Mouse (Mus musculus) hindbrain, embryonic 13.5 days (tissue): Measurements from ENCODE around the gene Bcas3. TPM values are rescaled to one million over a fixed set of nuclear protein-coding genes. Genes with fewer than 3 reads are reported as not detected.
"Not testable (repeated sequence)": the region's sequence is repeated elsewhere in the genome, so short reads cannot be mapped to it uniquely, and the experiment has no call there.

ENCODE experiments used
- ATAC-seq: fragments of 200-750 bp; cut with Nextera tagmentation; 2 replicates; pipeline ENCODE4 v1.8.0; 2017; ENCODE audit warnings: moderate TSS enrichment; ENCODE audit not compliant: low FRiP score
- H3K27ac ChIP-seq: fragments of 300-500 bp; sonication (generic); 2 replicates; pipeline ENCODE4 v1.5.1; 2015; ENCODE audit warnings: inconsistent platforms, mild to moderate bottlenecking, moderate library complexity
- H3K27me3 ChIP-seq: fragments of 300-500 bp; sonication (generic); 2 replicates; pipeline ENCODE4 v1.6.1; 2015; ENCODE audit warnings: mild to moderate bottlenecking, inconsistent platforms
- H3K36me3 ChIP-seq: fragments of 300-500 bp; sonication (generic); 2 replicates; pipeline ENCODE4 v1.6.1; 2015; ENCODE audit warnings: mild to moderate bottlenecking, inconsistent platforms
- H3K4me1 ChIP-seq: fragments of 300-500 bp; sonication (generic); replicated peaks from 2 replicates; pipeline ENCODE4 v1.6.1; 2015; ENCODE audit warnings: inconsistent platforms
- H3K4me2 ChIP-seq: fragments of 300-500 bp; sonication (generic); 2 replicates; pipeline ENCODE4 v1.6.1; 2015; ENCODE audit warnings: inconsistent platforms, mild to moderate bottlenecking, moderate library complexity
- H3K4me3 ChIP-seq: fragments of 300-500 bp; sonication (generic); 2 replicates; pipeline ENCODE4 v1.5.1; 2015; ENCODE audit warnings: mild to moderate bottlenecking, inconsistent platforms
- H3K9ac ChIP-seq: fragments of 300-500 bp; sonication (generic); 2 replicates; pipeline ENCODE4 v1.6.1; 2015; ENCODE audit warnings: mild to moderate bottlenecking, inconsistent platforms
- H3K9me3 ChIP-seq: fragments of 300-500 bp; sonication (generic); 2 replicates; pipeline ENCODE4 v1.6.1; 2016; ENCODE audit warnings: inconsistent platforms
- WGBS: fragments of 180-500 bp; shearing (Covaris S2); methylation state at CpG from one replicate; pipeline ENCODE4 v1.1.7; 2015; 5-methylcytosine and 5-hydroxymethylcytosine counted together
- polyA plus RNA-seq: library from polyadenylated mRNA; unstranded; fragments of >200 nt; fragmentation: Nextera tagmentation; extraction: Ambion mirVana; gene quantifications from 2 replicates; pipeline ENCODE4 v1.2.1, GENCODE M21; 2015

Bcas3 gene
- polyA plus RNA-seq, 1 experiment from 2014 or later: 34.0 TPM

DNA sequence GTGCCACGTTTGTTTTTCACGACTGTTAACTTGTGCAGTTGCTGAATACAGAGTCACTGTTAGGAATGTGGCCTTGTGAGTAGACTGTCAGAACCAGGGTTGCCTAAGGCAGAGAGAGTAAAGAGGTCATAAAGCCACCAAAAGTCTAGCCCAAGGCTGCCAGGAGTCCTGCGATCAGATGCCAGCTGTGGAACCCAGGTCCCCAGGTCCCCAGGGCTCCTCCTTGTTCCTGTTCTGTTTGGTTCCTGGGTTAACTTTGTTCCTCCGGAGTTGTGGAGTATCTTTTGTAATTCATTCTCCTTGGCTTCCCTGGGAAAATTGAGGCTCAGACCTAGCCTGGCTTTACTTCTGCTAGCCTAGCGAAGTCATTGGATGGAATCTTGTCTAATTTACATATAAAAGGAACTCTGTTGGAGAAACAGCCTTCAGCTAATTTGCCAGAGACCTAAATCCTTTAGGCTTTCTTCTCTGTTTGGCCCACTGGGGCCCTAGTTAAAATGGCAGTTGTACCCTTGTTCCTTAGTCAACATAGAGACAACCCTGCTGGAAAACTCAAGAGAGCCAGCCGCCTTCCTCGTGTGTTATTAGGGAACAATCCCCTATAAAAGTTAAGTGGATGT, 361.5 kb downstream of the Bcas3 start:
- no peak overlapping the region; the same call in 1 of the 2 replicates for H3K4me2 ChIP-seq
- H3K4me1 ChIP-seq: peaks cover 29% of the 10 kb centered on the region
- no peak for ATAC-seq
- peaks cover 22% of the 10 kb centered on the region for H3K27me3 ChIP-seq
- peak overlapping the region; percentile 55; the same call in 1 of the 2 replicates for H3K27ac ChIP-seq
- H3K4me3 ChIP-seq: no peak overlapping the region
- no peak overlapping the region for H3K9ac ChIP-seq
- H3K36me3 ChIP-seq: no peaks in the 10 kb centered on the region
- no peaks in the 10 kb centered on the region for H3K9me3 ChIP-seq
- 7% methylated on average over 7 of the region's 7 CpGs for WGBS

DNA sequence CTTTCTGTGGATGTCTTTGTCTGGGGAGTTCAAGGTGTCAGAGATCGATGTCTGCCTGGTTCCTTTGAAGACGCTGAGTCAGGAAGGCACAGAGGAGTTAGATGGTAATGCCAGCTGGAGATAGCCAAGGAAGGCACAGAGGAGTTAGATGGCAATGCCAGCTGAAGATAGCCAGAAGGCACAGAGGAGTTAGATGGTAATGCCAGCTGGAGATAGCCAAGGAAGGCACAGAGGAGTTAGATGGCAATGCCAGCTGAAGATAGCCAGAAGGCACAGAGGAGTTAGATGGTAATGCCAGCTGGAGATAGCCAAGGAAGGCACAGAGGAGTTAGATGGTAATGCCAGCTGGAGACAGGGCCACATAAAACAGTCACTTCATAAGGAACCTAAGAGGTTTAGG, 363.8 kb downstream of the Bcas3 start:
- H3K9ac ChIP-seq, H3K27ac ChIP-seq, H3K4me2 ChIP-seq, ATAC-seq, H3K36me3 ChIP-seq, H3K4me3 ChIP-seq, H3K9me3 ChIP-seq: not testable (repeated sequence)
- Histone ChIP-seq H3K4me1 (peaks cover 45% of the 10 kb centered on the region), H3K27me3 (peaks cover 22% of the 10 kb centered on the region)
- WGBS: 88% methylated on average over 2 of the region's 2 CpGs

DNA sequence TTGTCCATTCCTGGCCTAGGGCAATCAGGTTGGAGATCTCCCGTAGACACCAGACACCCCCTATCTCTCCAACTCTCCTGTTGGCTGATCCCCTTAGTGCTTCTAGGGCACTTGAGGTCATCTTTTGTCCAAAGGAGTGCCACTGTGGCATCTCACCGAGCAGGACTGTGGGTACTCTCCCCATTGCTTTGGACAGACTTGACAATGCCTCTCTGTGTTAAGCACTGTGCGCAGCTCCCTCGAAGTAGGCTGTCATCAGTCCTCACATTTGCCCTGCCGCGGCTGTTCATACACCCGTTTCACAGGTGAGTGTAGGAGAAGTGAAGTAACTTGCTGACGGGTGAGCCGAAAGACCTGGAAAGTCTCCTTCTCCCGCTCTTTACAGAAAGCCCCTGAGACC, 366.1 kb downstream of the Bcas3 start:
- H3K4me2 ChIP-seq: no peak overlapping the region
- 85% methylated on average over 10 of the region's 10 CpGs for WGBS
- H3K4me3 ChIP-seq: no peak overlapping the region
- H3K4me1 ChIP-seq: peaks cover 38% of the 10 kb centered on the region
- H3K27ac ChIP-seq: no peak overlapping the region
- ATAC-seq: no peak
- no peaks in the 10 kb centered on the region for H3K36me3 ChIP-seq
- H3K9ac ChIP-seq: no peak overlapping the region
- H3K27me3 ChIP-seq: peaks cover 14% of the 10 kb centered on the region
- no peaks in the 10 kb centered on the region for H3K9me3 ChIP-seq

DNA sequence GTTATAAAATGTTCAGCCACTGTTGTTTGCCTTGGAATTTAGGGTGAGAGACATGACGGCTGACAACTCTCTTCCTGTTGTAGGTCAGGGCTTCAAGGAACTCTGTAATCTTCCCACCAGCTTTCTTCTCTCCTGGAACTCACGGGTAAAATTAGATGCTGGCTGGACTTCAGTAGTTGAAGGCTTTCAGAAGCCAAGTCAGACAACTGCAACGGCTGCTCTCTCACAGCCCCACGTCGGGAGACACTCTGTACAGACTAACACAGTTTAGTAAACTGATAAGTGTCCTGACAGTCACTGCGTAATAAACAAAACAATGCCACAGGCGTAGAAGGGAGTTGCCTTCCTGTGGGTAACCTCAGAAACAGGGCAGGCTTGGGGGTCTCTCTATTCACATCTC, 366.8 kb downstream of the Bcas3 start:
- Histone ChIP-seq H3K36me3 (no peaks in the 10 kb centered on the region), H3K4me2 (no peak overlapping the region), H3K27me3 (peaks cover 14% of the 10 kb centered on the region), H3K9me3 (no peaks in the 10 kb centered on the region), H3K27ac (no peak overlapping the region), H3K4me1 (peaks cover 31% of the 10 kb centered on the region), H3K9ac (no peak overlapping the region), H3K4me3 (no peak overlapping the region)
- no peak for ATAC-seq
- WGBS: 24% methylated on average over 7 of the region's 7 CpGs

DNA sequence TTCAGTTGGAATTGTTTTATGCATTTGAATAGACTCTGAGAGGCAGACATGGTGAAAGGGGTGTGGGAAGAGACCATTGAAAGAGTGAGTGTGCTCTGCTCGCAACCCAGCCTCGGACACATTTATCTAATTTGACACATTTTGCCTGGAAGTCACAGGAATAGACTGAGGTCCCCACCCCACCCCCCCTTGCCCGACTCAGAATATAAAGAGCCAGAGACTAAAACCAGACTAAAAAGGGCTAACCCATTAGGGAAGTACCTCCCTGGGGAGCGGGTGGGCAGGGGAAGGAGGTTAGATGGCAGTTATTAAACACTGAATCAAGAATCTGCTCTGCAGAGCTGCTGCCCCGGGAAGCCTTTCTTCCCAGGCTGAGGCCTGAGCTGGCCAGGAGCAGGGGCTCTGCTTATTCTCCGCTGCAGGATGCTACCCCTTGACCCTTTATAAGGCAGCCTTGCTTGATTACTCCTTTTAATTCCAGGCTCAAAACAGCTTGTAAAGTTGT, 367.4 kb downstream of the Bcas3 start:
- H3K4me1 ChIP-seq: peaks cover 25% of the 10 kb centered on the region
- WGBS: 8% methylated on average over 6 of the region's 6 CpGs
- no peaks in the 10 kb centered on the region for H3K36me3 ChIP-seq
- H3K9me3 ChIP-seq: no peaks in the 10 kb centered on the region
- ATAC-seq: no peak
- H3K27ac ChIP-seq: no peak overlapping the region
- H3K9ac ChIP-seq: peak overlapping the region; percentile 43; the same call in 1 of the 2 replicates
- no peak overlapping the region for H3K4me2 ChIP-seq
- peaks cover 14% of the 10 kb centered on the region for H3K27me3 ChIP-seq
- no peak overlapping the region for H3K4me3 ChIP-seq

DNA sequence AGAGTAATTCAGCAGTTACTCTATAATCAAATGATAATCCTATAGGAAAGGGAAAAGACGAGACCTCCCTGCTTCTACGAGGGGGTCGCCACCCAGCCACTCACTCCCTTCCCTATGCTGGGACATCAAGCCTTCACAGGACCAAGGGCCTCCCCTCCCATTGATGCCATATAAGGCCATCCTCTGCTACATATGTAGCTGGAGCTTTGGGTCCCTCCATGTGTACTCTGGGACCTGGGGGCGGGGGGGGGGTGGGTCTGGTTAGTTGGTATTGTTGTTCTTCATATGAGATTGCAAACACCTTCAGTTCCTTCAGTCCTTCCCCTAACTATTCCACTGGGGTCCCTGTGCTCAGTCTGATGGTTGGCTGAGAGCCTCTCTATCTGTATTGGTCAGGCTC, 369.0 kb downstream of the Bcas3 start:
- peaks cover 22% of the 10 kb centered on the region for H3K4me1 ChIP-seq
- no peak overlapping the region for H3K4me2 ChIP-seq
- no peak overlapping the region for H3K4me3 ChIP-seq
- H3K27ac ChIP-seq: no peak overlapping the region
- H3K27me3 ChIP-seq: 0 out of 2 replicates have a peak, but pooled peaks cover 4% of the 10 kb centered on the region
- 90% methylated on average over 4 of the region's 4 CpGs for WGBS
- no peaks in the 10 kb centered on the region for H3K36me3 ChIP-seq
- no peak overlapping the region for H3K9ac ChIP-seq
- no peaks in the 10 kb centered on the region for H3K9me3 ChIP-seq
- no peak for ATAC-seq

DNA sequence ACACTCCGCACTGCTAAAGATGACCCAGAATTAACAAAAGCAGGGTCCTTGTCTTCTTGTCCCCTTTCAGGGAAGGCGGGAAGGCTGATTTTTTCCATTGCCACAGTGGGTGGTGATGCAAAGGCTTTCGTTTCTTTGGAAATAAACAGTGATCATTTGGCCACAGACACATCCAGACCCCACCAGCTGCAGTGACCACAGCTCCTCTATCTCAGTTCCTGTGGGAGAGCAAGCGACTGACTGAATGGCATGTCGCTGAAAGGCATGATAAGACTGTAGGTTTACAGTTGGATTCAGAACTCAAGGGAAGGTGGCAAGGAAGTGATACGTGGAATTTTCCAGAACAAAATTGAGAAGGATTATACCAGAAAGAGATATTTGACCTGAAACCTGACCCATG, 371.2 kb downstream of the Bcas3 start:
- H3K4me2 ChIP-seq: no peak overlapping the region
- no peak overlapping the region for H3K27ac ChIP-seq
- WGBS: 78% methylated on average over 6 of the region's 6 CpGs
- H3K4me3 ChIP-seq: no peak overlapping the region
- 0 out of 2 replicates have a peak, but pooled peaks cover under 1% of the 10 kb centered on the region for H3K27me3 ChIP-seq
- no peaks in the 10 kb centered on the region for H3K9me3 ChIP-seq
- H3K4me1 ChIP-seq: peaks cover 19% of the 10 kb centered on the region
- H3K9ac ChIP-seq: no peak overlapping the region
- H3K36me3 ChIP-seq: no peaks in the 10 kb centered on the region
- ATAC-seq: no peak

DNA sequence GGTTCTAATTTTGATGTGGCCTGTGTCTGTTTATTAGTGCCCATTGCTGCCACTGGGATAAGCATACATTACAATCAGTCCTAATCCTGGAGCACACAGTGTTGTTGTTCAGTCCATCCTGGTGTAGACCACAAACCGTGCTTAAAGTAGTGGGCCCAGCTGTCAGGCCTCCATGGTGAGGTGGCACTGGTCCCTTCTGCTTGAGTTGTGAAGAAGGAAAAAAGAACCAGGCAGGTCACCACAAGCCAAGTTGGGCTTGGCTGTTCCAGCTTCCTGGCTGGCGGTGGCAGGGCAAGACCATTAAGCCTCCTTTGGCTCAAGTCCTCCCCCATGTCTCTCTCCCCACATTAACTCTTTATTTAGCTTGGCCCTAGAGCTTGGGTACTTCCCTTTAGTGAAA, 376.8 kb downstream of the Bcas3 start:
- no peak overlapping the region for H3K9ac ChIP-seq
- no peak overlapping the region for H3K4me2 ChIP-seq
- no peaks in the 10 kb centered on the region for H3K9me3 ChIP-seq
- no peak overlapping the region for H3K4me3 ChIP-seq
- H3K4me1 ChIP-seq: no peaks in the 10 kb centered on the region
- ATAC-seq: no peak
- H3K27ac ChIP-seq: no peak overlapping the region
- H3K36me3 ChIP-seq: no peaks in the 10 kb centered on the region
- 82% methylated on average over 2 of the region's 2 CpGs for WGBS
- no peaks in the 10 kb centered on the region for H3K27me3 ChIP-seq

DNA sequence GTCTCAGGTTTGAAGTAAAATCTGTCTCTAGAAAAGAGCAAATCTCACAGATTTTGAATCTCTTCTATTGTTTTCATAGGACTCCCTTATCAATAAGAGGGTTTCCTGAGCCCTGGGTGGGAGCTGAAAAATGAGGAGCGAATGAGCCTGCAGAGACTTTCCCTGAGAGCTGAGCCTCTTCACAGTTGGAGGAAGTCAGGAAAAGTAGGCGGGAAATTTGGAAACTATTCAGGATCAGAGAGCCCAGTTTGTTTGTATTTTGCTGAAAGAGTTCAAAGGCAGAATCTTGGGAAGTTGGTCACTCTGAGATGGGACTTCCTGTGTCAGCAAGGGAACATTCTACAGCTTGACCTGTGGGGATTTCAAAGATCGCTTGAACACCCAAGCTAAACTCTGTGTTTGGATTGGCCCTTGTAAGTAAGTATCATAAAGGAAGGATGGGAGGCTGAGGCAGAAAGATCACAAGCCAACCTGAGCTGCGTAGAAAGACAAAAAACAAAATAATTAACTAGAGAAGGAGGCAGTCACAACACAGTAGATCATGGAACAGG, 379.6 kb downstream of the Bcas3 start:
- Histone ChIP-seq H3K4me2 (no peak overlapping the region), H3K27ac (no peak overlapping the region), H3K36me3 (no peaks in the 10 kb centered on the region), H3K4me3 (no peak overlapping the region), H3K9me3 (no peaks in the 10 kb centered on the region), H3K27me3 (peaks cover 5% of the 10 kb centered on the region; the same call in 1 of the 2 replicates), H3K9ac (no peak overlapping the region), H3K4me1 (peaks cover 3% of the 10 kb centered on the region; the same call in 1 of the 2 replicates)
- 69% methylated on average over 4 of the region's 4 CpGs for WGBS
- no peak for ATAC-seq

DNA sequence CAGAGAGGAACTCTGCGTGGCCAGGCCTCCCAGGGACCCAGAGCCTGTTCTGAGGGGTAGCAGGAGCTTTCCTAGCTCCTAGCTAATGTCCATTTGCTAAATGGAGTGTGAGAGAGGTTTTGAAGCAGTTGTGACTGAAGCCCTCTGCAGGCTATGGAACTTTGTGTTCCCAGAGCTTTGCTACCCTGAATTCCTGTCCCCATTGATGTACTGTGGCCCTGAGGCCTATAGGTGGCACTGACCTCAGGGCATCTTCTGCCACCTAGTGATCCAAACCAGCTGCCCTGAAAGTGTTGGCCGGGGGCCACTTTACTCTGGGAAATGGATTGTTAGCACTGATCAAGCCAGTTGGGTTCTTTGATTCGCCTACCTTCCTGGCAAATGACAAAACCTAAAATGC, 380.6 kb downstream of the Bcas3 start:
- Histone ChIP-seq H3K9ac (no peak overlapping the region), H3K4me2 (no peak overlapping the region), H3K4me3 (no peak overlapping the region), H3K36me3 (no peaks in the 10 kb centered on the region), H3K9me3 (no peaks in the 10 kb centered on the region), H3K27me3 (peaks cover 5% of the 10 kb centered on the region; the same call in 1 of the 2 replicates), H3K4me1 (peaks cover 3% of the 10 kb centered on the region; the same call in 1 of the 2 replicates), H3K27ac (no peak overlapping the region)
- ATAC-seq: no peak
- WGBS: 54% methylated on average over 3 of the region's 3 CpGs

DNA sequence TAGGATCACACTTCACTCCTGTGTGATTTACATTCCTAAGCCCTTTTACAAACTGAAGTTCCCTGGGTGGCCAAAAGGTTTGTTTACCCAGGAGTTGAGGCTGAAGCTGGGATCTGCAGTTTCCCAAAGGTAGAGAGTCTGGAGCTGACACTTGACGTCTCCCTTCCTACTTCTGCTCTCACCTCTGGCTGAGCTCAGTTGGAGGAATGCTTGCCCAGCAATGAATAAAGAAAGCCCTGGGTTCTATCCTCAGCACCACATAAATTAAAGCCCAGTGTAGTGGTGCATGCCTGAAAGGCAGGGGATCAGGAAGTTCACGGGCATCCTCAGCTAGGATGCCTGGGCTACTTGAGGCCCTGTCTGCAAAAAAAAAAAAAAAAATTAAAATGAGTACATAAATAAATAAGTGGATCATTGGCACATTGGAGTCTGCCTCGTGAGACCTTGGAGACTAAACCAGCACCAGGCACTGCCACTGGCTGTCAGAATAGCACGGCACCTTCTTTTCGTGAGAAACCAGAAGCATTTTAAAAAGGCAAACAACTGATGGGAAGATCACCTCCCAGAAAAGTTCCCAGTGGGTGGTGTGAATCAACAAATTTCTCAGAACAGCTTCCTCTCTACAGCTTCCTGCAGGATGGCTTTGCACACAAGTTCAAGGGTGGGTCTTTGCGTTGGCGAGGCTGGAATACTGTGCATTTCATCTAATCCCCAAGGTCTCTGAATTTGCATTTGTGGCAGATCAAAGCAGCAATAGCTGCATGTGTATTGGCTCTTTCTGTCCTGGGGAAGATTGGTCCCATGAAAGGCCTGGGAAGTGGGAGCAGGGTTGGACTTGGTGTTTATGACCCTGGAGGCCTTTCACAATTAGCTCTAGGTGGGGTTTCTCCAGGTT, 381.6 kb downstream of the Bcas3 start:
- no peaks in the 10 kb centered on the region for H3K36me3 ChIP-seq
- no peak for ATAC-seq
- 56% methylated on average over 7 of the region's 7 CpGs for WGBS
- no peaks in the 10 kb centered on the region for H3K9me3 ChIP-seq
- peaks cover 5% of the 10 kb centered on the region; the same call in 1 of the 2 replicates for H3K27me3 ChIP-seq
- no peak overlapping the region for H3K4me2 ChIP-seq
- 0 out of 2 replicates have a peak overlapping the region, but pooled peaks have one; percentile 30 for H3K27ac ChIP-seq
- H3K9ac ChIP-seq: no peak overlapping the region
- no peak overlapping the region for H3K4me3 ChIP-seq
- H3K4me1 ChIP-seq: peaks cover 7% of the 10 kb centered on the region; the same call in 1 of the 2 replicates

DNA sequence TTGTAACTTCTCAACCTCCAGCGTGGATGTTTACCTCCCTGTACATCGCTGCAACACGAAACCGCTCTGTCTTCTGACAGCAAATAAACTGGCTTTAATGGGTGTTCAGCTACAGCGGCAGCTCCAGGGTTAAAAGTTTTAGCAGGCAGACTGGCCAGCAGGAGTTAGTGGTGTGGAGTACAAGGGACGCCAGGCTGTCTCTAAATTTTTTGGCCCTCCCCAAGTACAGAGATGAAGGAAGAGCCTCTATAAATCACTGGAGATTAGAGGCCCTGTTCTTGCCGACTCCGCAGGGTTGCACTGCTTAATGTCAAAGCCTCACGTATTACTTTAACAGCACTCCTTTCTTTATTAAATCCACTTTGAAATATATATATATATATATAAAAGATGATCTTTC, 384.3 kb downstream of the Bcas3 start:
- Histone ChIP-seq H3K27me3 (peaks cover 5% of the 10 kb centered on the region; the same call in 1 of the 2 replicates), H3K36me3 (no peaks in the 10 kb centered on the region), H3K4me1 (peaks cover 12% of the 10 kb centered on the region; the same call in 1 of the 2 replicates), H3K4me3 (no peak overlapping the region), H3K27ac (no peak overlapping the region), H3K9ac (no peak overlapping the region), H3K9me3 (no peaks in the 10 kb centered on the region), H3K4me2 (no peak overlapping the region)
- no peak for ATAC-seq
- WGBS: 58% methylated on average over 9 of the region's 9 CpGs
